Mouse (Mus musculus) cerebral cortex, adult 2 months (tissue): ENCODE data around the gene Tspan33.

Experiments
- WGBS: fragments of 180-500 bp; shearing (Covaris S2); methylation state at CpG from one replicate; pipeline ENCODE4 v1.1.7; 2018; 5-methylcytosine and 5-hydroxymethylcytosine counted together

Gene Tspan33

GRCm38 (mm10) chr6:29699085-29699745, 5.2 kb downstream of the Tspan33 start:
- 95% methylated on average over 7 of the region's 7 CpGs for WGBS

- WGBS: 86% methylated on average over 6 of the region's 6 CpGs
Observed at GRCm38 (mm10) chr6:29701051-29701450, 7.0 kb downstream of the Tspan33 start.

- 78% methylated on average over 3 of the region's 3 CpGs for WGBS
Observed at GRCm38 (mm10) chr6:29702126-29702525, 8.1 kb downstream of the Tspan33 start.

- WGBS: 96% methylated on average over 5 of the region's 5 CpGs
Observed at GRCm38 (mm10) chr6:29704143-29704542, 10.1 kb downstream of the Tspan33 start.

- WGBS: 70% methylated on average over 2 of the region's 2 CpGs
Observed at GRCm38 (mm10) chr6:29707902-29708301, 13.9 kb downstream of the Tspan33 start.

GRCm38 (mm10) chr6:29711318-29711717, 17.3 kb downstream of the Tspan33 start:
- 78% methylated on average over 3 of the region's 3 CpGs for WGBS

GRCm38 (mm10) chr6:29712011-29712584, 18.1 kb downstream of the Tspan33 start:
- WGBS: 47% methylated on average over 3 of the region's 3 CpGs

- 72% methylated on average over 10 of the region's 10 CpGs for WGBS
Observed at GRCm38 (mm10) chr6:29716624-29717365, 22.8 kb downstream of the Tspan33 start.

GRCm38 (mm10) chr6:29717541-29717940, 23.5 kb downstream of the Tspan33 start:
- WGBS: 42% methylated on average over 10 of the region's 10 CpGs

GRCm38 (mm10) chr6:29717952-29718521, 24.0 kb downstream of the Tspan33 start:
- WGBS: 15% methylated on average over 14 of the region's 14 CpGs

GRCm38 (mm10) chr6:29718894-29719329, 24.9 kb downstream of the Tspan33 start:
- WGBS: 3% methylated on average over 15 of the region's 15 CpGs

- 79% methylated on average over 2 of the region's 2 CpGs for WGBS
Observed at GRCm38 (mm10) chr6:29721890-29722289, 27.9 kb downstream of the Tspan33 start.

GRCm38 (mm10) chr6:29726576-29727200, 32.7 kb downstream of the Tspan33 start:
- WGBS: 46% methylated on average over 1 of the region's 1 CpGs

GRCm38 (mm10) chr6:29728035-29728434, 34.0 kb downstream of the Tspan33 start:
- WGBS: 84% methylated on average over 3 of the region's 3 CpGs

GRCm38 (mm10) chr6:29729491-29729890, 35.5 kb downstream of the Tspan33 start:
- 85% methylated on average over 1 of the region's 1 CpGs for WGBS

- under 1% methylated on average over 25 of the region's 30 CpGs for WGBS
Observed at GRCm38 (mm10) chr6:29735336-29735688, 41.3 kb downstream of the Tspan33 start, which contains the start of gene Smo. Gene Smo, plus strand, starts transcription at chr6:29735503.

- WGBS: under 1% methylated on average over 75 of the region's 75 CpGs
Observed at GRCm38 (mm10) chr6:29735689-29736451, 41.8 kb downstream of the Tspan33 start.

GRCm38 (mm10) chr6:29736610-29737458, 42.8 kb downstream of the Tspan33 start:
- WGBS: 37% methylated on average over 13 of the region's 13 CpGs

GRCm38 (mm10) chr6:29751466-29752152, 57.6 kb downstream of the Tspan33 start:
- WGBS: 61% methylated on average over 3 of the region's 3 CpGs

- WGBS: 63% methylated on average over 11 of the region's 11 CpGs
Observed at GRCm38 (mm10) chr6:29753336-29753735, 59.3 kb downstream of the Tspan33 start.
